Mouse (Mus musculus): ENCODE results near the gene Eif4enif1.
A peak's percentile ranks its signal among the peaks of the same experiment; 100 is the strongest.

Eif4enif1 gene

GRCm38 (mm10) chr11:3278351-3278750 lies 76.2 kb downstream of the Eif4enif1 start:
- DNase-seq = no peak

DNA sequence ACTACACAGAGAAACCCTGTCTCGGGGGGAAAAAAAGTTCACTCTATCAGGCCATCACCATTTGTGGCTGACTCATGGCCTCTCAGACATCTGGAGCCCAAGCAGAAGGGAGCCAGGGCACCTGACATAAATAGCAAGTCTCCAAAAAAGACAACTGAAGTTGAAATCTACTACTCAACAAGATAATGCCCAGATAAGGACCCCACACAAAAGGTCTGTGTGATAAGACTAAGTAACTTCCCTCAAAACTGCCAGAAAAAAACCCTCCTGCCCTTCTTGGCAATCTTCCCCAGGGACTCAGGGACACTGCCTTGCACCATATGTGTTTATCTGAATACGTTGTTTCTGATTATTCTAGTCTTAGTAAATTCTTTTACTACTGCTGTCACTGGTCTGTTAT lies 77.5 kb downstream of the Eif4enif1 start:
- no peak for DNase-seq

GRCm38 (mm10) chr11:3282887-3283286 lies 80.7 kb downstream of the Eif4enif1 start:
- no peak for DNase-seq

DNA sequence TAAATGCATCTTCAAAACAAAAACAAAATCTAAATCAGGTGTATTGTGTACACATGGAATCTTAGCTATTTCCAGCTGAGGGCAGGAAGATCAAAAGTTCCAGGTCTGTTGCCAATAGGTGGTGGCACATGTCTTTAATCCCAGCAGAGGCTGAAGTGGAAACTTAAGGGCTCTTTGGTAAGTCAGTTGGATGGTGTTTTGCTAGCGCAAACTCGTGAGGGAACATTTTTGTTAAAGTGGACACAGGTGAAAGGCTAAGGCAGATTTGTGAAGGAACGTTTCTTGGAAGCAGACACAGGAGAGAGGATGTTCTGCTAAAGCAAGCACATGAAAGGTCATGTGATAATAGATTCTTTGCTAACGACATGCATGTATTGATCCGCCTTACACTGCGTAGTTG lies 81.5 kb downstream of the Eif4enif1 start:
- no peak for DNase-seq

- no peak for DNase-seq
These were observed 83.7 kb downstream of the Eif4enif1 start for GRCm38 (mm10) chr11:3285940-3286339.

- DNase-seq = no peak
These were observed 84.9 kb downstream of the Eif4enif1 start for GRCm38 (mm10) chr11:3287131-3287530.

GRCm38 (mm10) chr11:3287921-3288320 lies 85.7 kb downstream of the Eif4enif1 start:
- DNase-seq = peak in 1 of 2 experiments; percentile 6

DNA sequence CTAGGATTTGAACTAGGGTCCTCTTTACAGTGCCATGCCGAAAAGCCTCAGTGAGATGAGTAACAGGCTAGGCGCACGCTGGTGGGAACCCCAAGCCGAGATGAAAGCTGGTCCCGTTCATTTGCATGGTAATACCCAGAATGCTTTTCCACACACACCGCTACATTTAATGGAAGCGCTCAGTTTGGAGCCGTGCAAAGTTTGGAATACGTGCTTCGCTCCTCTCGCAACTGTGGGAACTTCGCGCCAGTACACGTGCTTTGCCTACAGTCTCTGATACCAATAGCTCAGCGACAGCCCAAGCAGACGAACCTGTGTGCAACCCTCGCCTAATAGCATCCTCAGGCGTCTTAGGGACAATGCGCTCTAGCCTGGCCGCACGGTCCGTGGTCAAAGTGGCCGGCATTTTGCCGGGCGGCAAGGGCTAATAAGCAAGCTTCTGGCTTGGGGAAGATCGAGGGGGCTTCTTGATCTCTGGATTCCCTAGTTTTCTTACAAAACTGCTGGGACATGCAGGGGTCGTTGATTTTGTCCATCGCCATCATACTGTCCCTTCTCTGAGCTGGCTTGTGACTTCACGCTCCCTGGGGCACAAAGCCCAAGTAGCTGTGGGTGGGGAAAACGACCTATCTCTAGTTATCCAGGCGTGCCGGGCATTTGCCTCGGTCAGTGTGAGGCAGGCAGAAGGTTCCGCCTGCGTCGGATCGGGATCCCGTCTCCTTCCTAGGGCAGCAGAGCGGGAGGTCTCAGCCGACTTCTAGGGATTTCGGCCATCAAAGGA lies 86.5 kb downstream of the Eif4enif1 start, which contains the start of gene Patz1:
Gene Patz1 (plus strand): TSS at position 354 of the 781 bp plus-strand sequence.
- peak; percentile 56 to 57 for DNase-seq

- peak; percentile 60 to 61 for DNase-seq
These were observed 87.2 kb downstream of the Eif4enif1 start for GRCm38 (mm10) chr11:3289302-3289802.

- peak; percentile 84 to 87 for DNase-seq
These were observed 87.8 kb downstream of the Eif4enif1 start for GRCm38 (mm10) chr11:3289803-3290639.

- peak; percentile 51 to 52 for DNase-seq
These were observed 88.6 kb downstream of the Eif4enif1 start for GRCm38 (mm10) chr11:3290640-3291310.

- peak; percentile 53 to 59 for DNase-seq
These were observed 89.3 kb downstream of the Eif4enif1 start for GRCm38 (mm10) chr11:3291311-3292061.

- DNase-seq = peak; percentile 61 to 64
These were observed 89.8 kb downstream of the Eif4enif1 start for GRCm38 (mm10) chr11:3292062-3292421.

- DNase-seq = no peak
These were observed 90.6 kb downstream of the Eif4enif1 start for GRCm38 (mm10) chr11:3292711-3293249.

DNA sequence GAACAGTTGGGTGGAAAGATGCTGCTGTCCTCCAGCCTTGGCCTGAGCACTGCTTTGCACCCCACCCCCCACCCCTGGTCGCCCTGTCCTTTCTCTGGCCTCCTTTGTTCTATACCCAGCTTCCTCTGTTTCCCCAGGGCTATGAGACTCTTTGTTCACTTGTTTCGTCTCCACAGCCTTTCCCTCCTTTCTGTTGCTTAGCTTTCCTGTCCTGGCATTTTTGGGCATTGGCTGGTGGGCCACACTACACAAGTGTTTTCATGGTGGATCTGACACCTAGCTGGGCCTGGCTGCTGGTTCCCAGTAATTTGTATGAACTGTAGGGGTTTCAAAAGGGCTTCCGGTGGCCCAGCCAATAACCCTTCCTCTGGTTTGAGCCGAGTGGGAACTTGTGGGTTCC lies 91.2 kb downstream of the Eif4enif1 start:
- DNase-seq = no peak

All from B cell, adult 2 months (primary cell).